Mouse (Mus musculus) midbrain, embryonic 14.5 days (tissue): ENCODE results near the gene Pcmt1. TPM values are rescaled to one million over a fixed set of nuclear protein-coding genes. Genes with fewer than 3 reads are reported as not detected.

ENCODE experiments used
- ATAC-seq: fragments of 200-750 bp; cut with Nextera tagmentation; 2 replicates; pipeline ENCODE4 v1.8.0; 2017; ENCODE audit warnings: moderate number of reproducible peaks, moderate library complexity; ENCODE audit not compliant: low FRiP score, low TSS enrichment
- DNase-seq: peaks from one replicate; pipeline ENCODE4 v3.0.0-alpha.2; 2015
- H3K27ac ChIP-seq: fragments of 300-500 bp; sonication (generic); replicated peaks from 2 replicates; pipeline ENCODE4 v1.5.1; 2014; ENCODE audit warnings: mild to moderate bottlenecking, low read depth, low read length, moderate library complexity
- H3K27me3 ChIP-seq: fragments of 300-500 bp; sonication (generic); 2 replicates; pipeline ENCODE4 v1.6.1; 2014; ENCODE audit warnings: low read length, control low read depth, mixed read lengths; ENCODE audit not compliant: control insufficient read depth, insufficient read depth
- H3K36me3 ChIP-seq: fragments of 300-500 bp; sonication (generic); 2 replicates; pipeline ENCODE4 v1.6.1; 2014; ENCODE audit warnings: low read length, control low read depth; ENCODE audit not compliant: control insufficient read depth, insufficient read depth
- H3K4me1 ChIP-seq: fragments of 300-500 bp; sonication (generic); 2 replicates; pipeline ENCODE4 v1.6.1; 2014; ENCODE audit warnings: mild to moderate bottlenecking, antibody characterized with exemption, low read length, control low read depth; ENCODE audit not compliant: control insufficient read depth, insufficient read depth
- H3K4me2 ChIP-seq: fragments of 300-500 bp; sonication (generic); 2 replicates; pipeline ENCODE4 v1.6.1; 2014; ENCODE audit warnings: mild to moderate bottlenecking, low read length, moderate library complexity
- H3K4me3 ChIP-seq: fragments of 300-500 bp; sonication (generic); replicated peaks from 2 replicates; pipeline ENCODE4 v1.5.1; 2014; ENCODE audit warnings: low read depth, low read length
- H3K9ac ChIP-seq: fragments of 300-500 bp; sonication (generic); replicated peaks from 2 replicates; pipeline ENCODE4 v1.6.1; 2014; ENCODE audit warnings: mild to moderate bottlenecking, low read length, moderate library complexity
- H3K9me3 ChIP-seq: fragments of 300-500 bp; sonication (generic); 2 replicates; pipeline ENCODE4 v1.6.1; 2016; ENCODE audit warnings: low read length, control low read depth, mixed read lengths; ENCODE audit not compliant: control insufficient read depth
- WGBS: fragments of 180-500 bp; shearing (Covaris S2); extraction: QIAGEN DNeasy Blood & Tissue Kit; methylation state at CpG from one replicate; pipeline ENCODE4 v1.1.7; 2014; 5-methylcytosine and 5-hydroxymethylcytosine counted together
- polyA plus RNA-seq: library from polyadenylated mRNA; unstranded; fragments of >200 nt; fragmentation: Nextera tagmentation; extraction: Ambion mirVana; gene quantifications from 2 replicates; pipeline ENCODE4 v1.2.1, GENCODE M21; 2014

Pcmt1 gene
- polyA plus RNA-seq, 1 experiment from 2014 or later: 156 TPM

GRCm38 (mm10) chr10:7700120-7700519, 19.2 kb upstream of the Pcmt1 start:
- Histone ChIP-seq H3K4me2 (no peak overlapping the region), H3K27me3 (no peaks in the 10 kb centered on the region), H3K27ac (no peak overlapping the region), H3K36me3 (peaks cover 84% of the 10 kb centered on the region), H3K4me1 (no peaks in the 10 kb centered on the region), H3K9ac (no peak overlapping the region), H3K9me3 (no peaks in the 10 kb centered on the region), H3K4me3 (no peak overlapping the region)
- DNase-seq (no peak), ATAC-seq (no peak)
- WGBS: 94% methylated on average over 3 of the region's 3 CpGs

GRCm38 (mm10) chr10:7695286-7695685, 14.3 kb upstream of the Pcmt1 start:
- Histone ChIP-seq H3K4me3 (no peak overlapping the region), H3K27ac (no peak overlapping the region), H3K4me2 (no peak overlapping the region), H3K9me3 (no peaks in the 10 kb centered on the region), H3K4me1 (no peaks in the 10 kb centered on the region), H3K36me3 (peaks cover 81% of the 10 kb centered on the region), H3K9ac (no peak overlapping the region), H3K27me3 (no peaks in the 10 kb centered on the region)
- ATAC-seq: no peak
- no peak for DNase-seq

- no peak overlapping the region for H3K9ac ChIP-seq
- DNase-seq (no peak), ATAC-seq (no peak; the same call in 1 of the 2 replicates)
- no peaks in the 10 kb centered on the region for H3K9me3 ChIP-seq
- H3K4me2 ChIP-seq: no peak overlapping the region
- H3K36me3 ChIP-seq: peaks cover 12% of the 10 kb centered on the region
- no peak overlapping the region for H3K4me3 ChIP-seq
- WGBS: 98% methylated on average over 6 of the region's 6 CpGs
- H3K4me1 ChIP-seq: peaks cover 15% of the 10 kb centered on the region
- no peak overlapping the region for H3K27ac ChIP-seq
- no peaks in the 10 kb centered on the region for H3K27me3 ChIP-seq
Measured at GRCm38 (mm10) chr10:7686902-7687301, 6.0 kb upstream of the Pcmt1 start.

GRCm38 (mm10) chr10:7682249-7682648, 1.3 kb upstream of the Pcmt1 start:
- Histone ChIP-seq H3K9me3 (no peaks in the 10 kb centered on the region), H3K27ac (0 out of 2 replicates have a peak overlapping the region, but pooled peaks have one; percentile 97), H3K4me3 (peak overlapping the region; percentile 95), H3K27me3 (no peaks in the 10 kb centered on the region), H3K4me2 (peak overlapping the region; percentile 87), H3K36me3 (peaks cover 22% of the 10 kb centered on the region), H3K9ac (peak overlapping the region; percentile 99), H3K4me1 (peaks cover 31% of the 10 kb centered on the region)
- WGBS: 58% methylated on average over 3 of the region's 3 CpGs
- DNase-seq (no peak), ATAC-seq (no peak)

- WGBS: under 1% methylated on average over 60 of the region's 64 CpGs
- H3K4me1 ChIP-seq: peaks cover 31% of the 10 kb centered on the region
Measured at GRCm38 (mm10) chr10:7681343-7682025, 548 bp upstream of the Pcmt1 start.

GRCm38 (mm10) chr10:7673673-7674072, 7.3 kb downstream of the Pcmt1 start:
- DNase-seq (peak; percentile 59), ATAC-seq (no peak)
- no peaks in the 10 kb centered on the region for H3K9me3 ChIP-seq
- no peak overlapping the region for H3K4me3 ChIP-seq
- H3K4me1 ChIP-seq: no peaks in the 10 kb centered on the region
- 62% methylated on average over 1 of the region's 1 CpGs for WGBS
- H3K4me2 ChIP-seq: no peak overlapping the region
- H3K27me3 ChIP-seq: no peaks in the 10 kb centered on the region
- H3K27ac ChIP-seq: no peak overlapping the region
- peaks cover 60% of the 10 kb centered on the region for H3K36me3 ChIP-seq
- no peak overlapping the region for H3K9ac ChIP-seq

More at GRCm38 (mm10) chr10:7681343-7682025, 548 bp upstream of the Pcmt1 start:
- Histone ChIP-seq H3K4me2 (peak overlapping the region; percentile 87), H3K9me3 (no peaks in the 10 kb centered on the region), H3K9ac (peak overlapping the region; percentile 99), H3K27me3 (no peaks in the 10 kb centered on the region), H3K36me3 (peaks cover 28% of the 10 kb centered on the region), H3K27ac (peak overlapping the region; percentile 97), H3K4me3 (peak overlapping the region; percentile 95)
- DNase-seq (peak; percentile 79), ATAC-seq (peak; percentile 83)

- peak; percentile 97 for DNase-seq
- Histone ChIP-seq H3K9ac (peak within 1 kb of the TSS; percentile 67), H3K4me2 (peak within 1 kb of the TSS; percentile 86), H3K4me1 (peaks cover 15% of the 10 kb centered on the region; the same call in 1 of the 2 replicates), H3K27ac (peak within 1 kb of the TSS; percentile 61), H3K4me3 (peak within 1 kb of the TSS; percentile 73), H3K27me3 (no peaks in the 10 kb centered on the region), H3K36me3 (peaks cover 19% of the 10 kb centered on the region), H3K9me3 (no peaks in the 10 kb centered on the region)
- WGBS: under 1% methylated on average over 24 of the region's 24 CpGs
- peak; percentile 90 for ATAC-seq
Measured at GRCm38 (mm10) chr10:7667342-7667802, 13.6 kb downstream of the Pcmt1 start, which contains the start of gene Nup43. Nup43 (plus strand) TSS chr10:7667503.

- H3K27ac ChIP-seq: no peak overlapping the region
- H3K4me2 ChIP-seq: no peak overlapping the region
- H3K9ac ChIP-seq: no peak overlapping the region
- 87% methylated on average over 1 of the region's 1 CpGs for WGBS
- H3K36me3 ChIP-seq: peaks cover 2% of the 10 kb centered on the region; the same call in 1 of the 2 replicates
- ATAC-seq (no peak), DNase-seq (no peak)
- H3K4me1 ChIP-seq: peaks cover 20% of the 10 kb centered on the region; the same call in 1 of the 2 replicates
- H3K4me3 ChIP-seq: no peak overlapping the region
- no peaks in the 10 kb centered on the region for H3K9me3 ChIP-seq
- H3K27me3 ChIP-seq: no peaks in the 10 kb centered on the region
Measured at GRCm38 (mm10) chr10:7664889-7665288, 16.0 kb downstream of the Pcmt1 start.
